Mouse (Mus musculus) heart, postnatal 0 days (tissue): ENCODE data around the gene Ablim2. TPM values are rescaled to one million over a fixed set of nuclear protein-coding genes. Genes with fewer than 3 reads are reported as not detected.

Experiments
- ATAC-seq: fragments of 200-750 bp; cut with Nextera tagmentation; 2 replicates; pipeline ENCODE4 v1.8.0; 2017; ENCODE audit warnings: low read depth, moderate number of reproducible peaks, moderate library complexity; ENCODE audit not compliant: insufficient read depth
- DNase-seq: peaks from one replicate; pipeline ENCODE4 v3.0.0-alpha.2; 2016; ENCODE audit warnings: low spot score
- H3K27ac ChIP-seq: fragments of 300-500 bp; sonication (generic); 2 replicates; pipeline ENCODE4 v1.5.1; 2014; ENCODE audit warnings: low read depth, mild to moderate bottlenecking
- H3K27me3 ChIP-seq: fragments of 300-500 bp; sonication (generic); 2 replicates; pipeline ENCODE4 v1.6.1; 2014; ENCODE audit warnings: low read length, mixed read lengths; ENCODE audit not compliant: control insufficient read depth, insufficient read depth
- H3K36me3 ChIP-seq: fragments of 300-500 bp; sonication (generic); replicated peaks from 2 replicates; pipeline ENCODE4 v1.6.1; 2014; ENCODE audit warnings: low read length, mixed read lengths; ENCODE audit not compliant: control insufficient read depth, insufficient read depth
- H3K4me1 ChIP-seq: fragments of 300-500 bp; sonication (generic); 2 replicates; pipeline ENCODE4 v1.6.1; 2014; ENCODE audit warnings: antibody characterized with exemption; ENCODE audit not compliant: control insufficient read depth, insufficient read depth
- H3K4me2 ChIP-seq: fragments of 300-500 bp; sonication (generic); 2 replicates; pipeline ENCODE4 v1.6.1; 2014; ENCODE audit warnings: low read depth, mild to moderate bottlenecking, low read length, moderate library complexity
- H3K4me3 ChIP-seq: fragments of 300-500 bp; sonication (generic); 2 replicates; pipeline ENCODE4 v1.5.1; 2014; ENCODE audit warnings: low read depth, low read length
- H3K9ac ChIP-seq: fragments of 300-500 bp; sonication (generic); replicated peaks from 2 replicates; pipeline ENCODE4 v1.6.1; 2014; ENCODE audit warnings: low read depth, low read length, mixed read lengths
- H3K9me3 ChIP-seq: fragments of 300-500 bp; sonication (generic); replicated peaks from 2 replicates; pipeline ENCODE4 v1.6.1; 2016; ENCODE audit warnings: low read length; ENCODE audit not compliant: control insufficient read depth
- CTCF ChIP-seq: IDR thresholded peaks from 2 replicates; pipeline ENCODE4 v1.5.1; 2016; ENCODE audit warnings: antibody characterized with exemption, control low read depth, low read depth
- EP300 ChIP-seq: IDR thresholded peaks from 2 replicates; pipeline ENCODE4 v1.6.1; 2016; ENCODE audit warnings: antibody characterized with exemption, low read depth
- WGBS: fragments of 180-500 bp; shearing (Covaris S2); extraction: QIAGEN DNeasy Blood & Tissue Kit; methylation state at CpG from one replicate; pipeline ENCODE4 v1.1.7; 2014; 5-methylcytosine and 5-hydroxymethylcytosine counted together
- polyA plus RNA-seq: library from polyadenylated mRNA; unstranded; fragments of >200 nt; fragmentation: Nextera tagmentation; extraction: Ambion mirVana; gene quantifications from 2 replicates; pipeline ENCODE4 v1.2.1, GENCODE M21; 2015
- total RNA-seq: library from RNA; depleted of rRNA; stranded (reverse); fragments of >200 nt; gene quantifications from 2 replicates; pipeline ENCODE4 v1.2.3, GENCODE M21; 2014; ENCODE audit warnings: low replicate concordance

Gene Ablim2
- total and polyA plus RNA-seq, 2 experiments from 2014 or later, result 8.8 to 22.1 TPM

DNA sequence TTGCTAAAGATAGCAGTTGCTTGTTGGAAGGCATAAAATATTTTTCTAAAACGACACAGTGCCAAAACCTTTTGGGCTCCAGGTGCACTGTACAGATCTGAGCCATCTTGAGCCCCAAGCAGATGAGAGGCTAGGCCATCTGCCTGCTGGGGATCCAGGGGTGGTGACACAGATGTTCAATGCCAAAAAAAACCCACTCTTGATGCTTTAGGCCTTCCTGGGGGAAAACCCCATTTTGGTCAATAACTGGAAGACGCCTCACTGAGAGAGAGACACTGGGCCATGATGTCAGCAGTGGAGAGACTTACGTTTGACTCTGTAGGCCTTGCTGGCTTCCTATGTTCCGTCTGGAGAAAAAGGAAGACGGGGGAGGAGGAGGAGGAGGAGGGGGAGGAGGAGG is 59.6 kb downstream of the Ablim2 start:
- WGBS, result 72% methylated on average over 4 of the region's 5 CpGs
- Histone ChIP-seq H3K4me1 (no peaks in the 10 kb centered on the region), H3K4me2 (no peak overlapping the region), H3K4me3 (no peak overlapping the region), H3K9ac (no peak overlapping the region), H3K27me3 (no peaks in the 10 kb centered on the region), H3K36me3 (no peaks in the 10 kb centered on the region), H3K9me3 (no peaks in the 10 kb centered on the region), H3K27ac (no peak overlapping the region)
- ATAC-seq (no peak), DNase-seq (no peak)
- no peak for TF ChIP-seq EP300

DNA sequence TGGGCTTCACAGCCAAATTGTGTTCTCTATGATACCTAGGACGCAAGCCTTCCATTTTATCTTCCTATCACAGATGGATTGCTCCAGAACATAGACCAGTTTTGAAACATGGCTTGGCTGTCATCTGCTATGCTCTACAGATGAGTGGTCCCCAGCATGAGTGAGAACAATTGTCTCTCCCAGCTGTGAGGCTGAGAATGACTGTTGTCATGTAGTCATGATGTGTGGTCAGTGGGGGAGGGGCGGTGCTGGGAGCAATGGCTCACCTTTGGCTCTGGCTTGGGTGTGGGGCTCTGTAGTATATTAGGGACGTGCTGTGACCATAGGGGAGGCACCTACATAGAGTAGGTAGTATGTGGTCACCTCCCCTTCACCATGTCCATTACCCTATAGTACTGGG is 60.2 kb downstream of the Ablim2 start:
- Histone ChIP-seq H3K27ac (no peak overlapping the region), H3K36me3 (no peaks in the 10 kb centered on the region), H3K27me3 (no peaks in the 10 kb centered on the region), H3K9me3 (no peaks in the 10 kb centered on the region), H3K9ac (no peak overlapping the region), H3K4me1 (no peaks in the 10 kb centered on the region), H3K4me3 (no peak overlapping the region), H3K4me2 (no peak overlapping the region)
- TF ChIP-seq CTCF (no peak), EP300 (no peak)
- DNase-seq (no peak), ATAC-seq (no peak)
- 81% methylated on average over 3 of the region's 3 CpGs for WGBS

DNA sequence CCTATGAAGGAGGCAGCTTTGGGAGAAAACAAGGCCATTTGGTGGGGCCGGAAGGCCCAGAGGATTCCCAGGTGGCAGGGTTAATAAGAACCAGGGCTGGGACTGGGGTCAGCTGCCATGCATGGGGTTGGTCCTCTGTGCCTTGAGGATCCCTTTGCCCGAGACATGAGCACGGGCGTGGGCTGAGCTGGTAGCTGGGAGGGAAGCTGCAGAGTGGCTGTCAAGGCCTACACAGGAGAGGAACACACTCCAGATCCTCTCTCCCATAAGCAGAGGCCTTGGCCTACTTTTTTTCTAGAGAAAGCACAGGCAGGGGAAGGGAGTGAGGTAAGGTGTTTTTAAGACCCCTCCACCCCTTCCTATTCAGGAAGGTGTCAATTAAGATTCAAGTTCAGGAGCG is 65.0 kb downstream of the Ablim2 start:
- no peak for TF ChIP-seq CTCF
- TF ChIP-seq EP300, result no peak
- Histone ChIP-seq H3K4me2 (no peak overlapping the region), H3K4me3 (no peak overlapping the region), H3K27me3 (no peaks in the 10 kb centered on the region), H3K36me3 (no peaks in the 10 kb centered on the region), H3K9ac (no peak overlapping the region), H3K4me1 (no peaks in the 10 kb centered on the region), H3K27ac (no peak overlapping the region), H3K9me3 (no peaks in the 10 kb centered on the region)
- no peak for ATAC-seq
- DNase-seq, result no peak
- 82% methylated on average over 5 of the region's 5 CpGs for WGBS

DNA sequence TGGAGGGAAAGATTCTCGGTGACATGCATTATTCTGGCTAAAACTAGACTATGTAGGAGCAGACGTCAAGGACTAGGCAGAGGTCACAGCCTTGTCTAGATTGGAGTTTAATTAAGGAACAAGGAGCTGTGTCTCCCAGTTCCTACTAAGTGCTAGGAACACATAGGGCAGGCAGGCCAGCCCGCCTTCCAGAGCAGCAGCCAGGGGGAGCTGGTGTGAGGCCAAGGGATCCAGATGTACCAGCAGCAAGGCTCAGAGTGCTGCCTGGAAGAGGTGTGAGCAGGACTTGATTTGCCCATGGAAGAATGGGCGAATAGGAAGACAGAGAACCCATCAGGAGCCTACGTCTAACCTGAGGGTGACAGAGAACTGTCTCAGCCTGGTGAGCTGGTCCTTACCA is 68.8 kb downstream of the Ablim2 start:
- no peak; the same call in 1 of the 2 replicates for TF ChIP-seq CTCF
- TF ChIP-seq EP300, result no peak
- H3K9me3 ChIP-seq, result no peaks in the 10 kb centered on the region
- no peak overlapping the region for H3K4me2 ChIP-seq
- ATAC-seq (no peak), DNase-seq (no peak)
- H3K9ac ChIP-seq, result no peak overlapping the region
- 69% methylated on average over 5 of the region's 5 CpGs for WGBS
- H3K36me3 ChIP-seq, result no peaks in the 10 kb centered on the region
- H3K4me3 ChIP-seq, result no peak overlapping the region
- no peaks in the 10 kb centered on the region for H3K4me1 ChIP-seq
- H3K27me3 ChIP-seq, result no peaks in the 10 kb centered on the region
- no peak overlapping the region for H3K27ac ChIP-seq

DNA sequence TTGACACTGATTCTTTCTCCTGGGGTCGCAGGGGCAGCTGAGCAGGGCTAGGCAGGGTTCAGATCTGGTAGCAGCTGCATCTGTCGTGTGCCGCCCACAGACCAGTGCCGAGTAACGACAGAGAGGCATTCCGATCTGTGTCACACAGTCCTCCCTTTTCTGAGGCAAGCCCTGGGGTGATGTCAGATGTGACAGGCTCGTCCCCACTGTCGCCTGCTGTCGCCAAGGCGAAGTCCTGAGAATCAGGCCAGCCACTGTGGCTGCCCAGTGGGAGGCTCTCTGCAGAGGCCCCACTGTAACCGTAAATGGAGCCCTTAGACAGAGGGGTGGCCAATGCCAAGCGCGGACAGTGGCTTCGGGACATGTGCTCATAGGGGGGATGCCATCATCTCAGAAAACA is 69.4 kb downstream of the Ablim2 start:
- no peaks in the 10 kb centered on the region for H3K9me3 ChIP-seq
- no peaks in the 10 kb centered on the region for H3K36me3 ChIP-seq
- TF ChIP-seq EP300 (no peak), CTCF (no peak)
- no peak for DNase-seq
- H3K4me1 ChIP-seq, result no peaks in the 10 kb centered on the region
- H3K4me3 ChIP-seq, result no peak overlapping the region
- H3K9ac ChIP-seq, result no peak overlapping the region
- 46% methylated on average over 14 of the region's 14 CpGs for WGBS
- H3K27me3 ChIP-seq, result no peaks in the 10 kb centered on the region
- H3K4me2 ChIP-seq, result no peak overlapping the region
- H3K27ac ChIP-seq, result no peak overlapping the region
- ATAC-seq, result 0 out of 2 replicates have a peak, but pooled peaks have one; percentile 28

DNA sequence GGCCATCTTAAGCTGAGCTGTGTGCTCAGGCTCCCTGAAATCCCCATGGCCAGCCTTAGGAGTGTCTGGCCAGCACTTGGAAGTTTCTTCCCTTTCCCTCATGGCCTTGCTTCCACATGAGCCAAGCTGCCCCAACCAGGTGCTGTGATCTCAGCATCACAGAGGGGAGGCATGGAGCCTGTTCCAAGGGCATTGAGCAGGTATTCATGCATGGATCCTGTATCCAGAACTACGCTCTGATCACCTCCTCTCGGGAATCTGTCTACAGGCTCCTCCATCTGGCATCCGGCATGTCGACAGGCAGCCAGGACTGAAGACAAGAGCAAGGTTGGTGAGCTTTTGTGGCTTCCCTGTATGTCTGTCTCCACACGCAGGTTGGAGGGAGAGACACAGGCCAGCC is 70.2 kb downstream of the Ablim2 start:
- DNase-seq, result no peak
- TF ChIP-seq EP300 (no peak), CTCF (no peak)
- Histone ChIP-seq H3K9ac (no peak overlapping the region), H3K27me3 (no peaks in the 10 kb centered on the region), H3K4me3 (no peak overlapping the region), H3K9me3 (no peaks in the 10 kb centered on the region), H3K4me1 (no peaks in the 10 kb centered on the region), H3K36me3 (no peaks in the 10 kb centered on the region), H3K27ac (no peak overlapping the region), H3K4me2 (no peak overlapping the region)
- WGBS, result 83% methylated on average over 5 of the region's 5 CpGs
- no peak for ATAC-seq
